Mouse (Mus musculus) erythroblast, embryonic 14.5 days (primary cell): ENCODE data around the gene Wfikkn2.

Experiments
- GATA1 ChIP-seq: IDR thresholded peaks from 2 replicates; pipeline ENCODE4 v1.6.1; 2012; ENCODE audit warnings: low read length, inconsistent platforms, mixed read lengths
- TAL1 ChIP-seq: IDR thresholded peaks from 3 replicates; pipeline ENCODE4 v1.6.1; 2012; ENCODE audit warnings: low read length, inconsistent platforms, mixed read lengths

DNA sequence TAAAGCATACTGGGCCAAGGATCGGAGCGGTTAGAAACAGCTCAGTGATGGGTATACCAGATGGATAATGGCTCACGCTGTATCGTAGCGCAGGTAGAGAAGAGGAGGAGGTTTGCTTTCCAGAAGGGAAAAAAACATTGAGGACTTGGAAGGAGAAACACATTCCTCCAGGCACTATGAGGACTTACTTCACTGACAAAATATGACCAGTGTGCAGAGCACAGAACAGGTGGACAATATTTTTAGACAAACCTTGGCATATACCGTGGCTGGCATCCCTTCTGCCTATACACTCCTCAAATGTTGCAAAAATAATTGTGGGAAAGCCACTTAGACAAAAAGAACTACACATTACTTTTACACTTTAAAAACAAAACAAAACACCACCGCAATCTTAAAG lies 24.5 kb downstream of the Wfikkn2 start:
- TF ChIP-seq GATA1 (no peak), TAL1 (no peak)
